Mouse (Mus musculus) neural tube, embryonic 15.5 days (tissue): ENCODE measurements at regions not wholly inside any gene's neighbourhood (a gene's known extent, or its start where the extent isn't known, plus 50 kb on each side); places are given as distances from the start of the nearest gene placed in this dataset.

Experiments
- ATAC-seq: fragments of 200-750 bp; cut with Nextera tagmentation; 2 replicates; pipeline ENCODE4 v1.8.0; 2017; ENCODE audit warnings: mild to moderate bottlenecking, moderate TSS enrichment, moderate library complexity; ENCODE audit not compliant: low FRiP score
- H3K27ac ChIP-seq: fragments of 300-500 bp; sonication (generic); replicated peaks from 2 replicates; pipeline ENCODE4 v1.5.1; 2015; ENCODE audit warnings: mild to moderate bottlenecking, inconsistent platforms
- H3K27me3 ChIP-seq: fragments of 300-500 bp; sonication (generic); replicated peaks from 2 replicates; pipeline ENCODE4 v1.6.1; 2015; ENCODE audit warnings: inconsistent platforms
- H3K36me3 ChIP-seq: fragments of 300-500 bp; sonication (generic); 2 replicates; pipeline ENCODE4 v1.6.1; 2015; ENCODE audit warnings: inconsistent platforms
- H3K4me1 ChIP-seq: fragments of 300-500 bp; sonication (generic); 2 replicates; pipeline ENCODE4 v1.6.1; 2015; ENCODE audit warnings: inconsistent platforms
- H3K4me2 ChIP-seq: fragments of 300-500 bp; sonication (generic); 2 replicates; pipeline ENCODE4 v1.6.1; 2015; ENCODE audit warnings: inconsistent platforms, mild to moderate bottlenecking, moderate library complexity
- H3K4me3 ChIP-seq: fragments of 300-500 bp; sonication (generic); replicated peaks from 2 replicates; pipeline ENCODE4 v1.5.1; 2015; ENCODE audit warnings: mild to moderate bottlenecking, inconsistent platforms
- H3K9ac ChIP-seq: fragments of 300-500 bp; sonication (generic); replicated peaks from 2 replicates; pipeline ENCODE4 v1.6.1; 2015; ENCODE audit warnings: mild to moderate bottlenecking, inconsistent platforms
- H3K9me3 ChIP-seq: fragments of 300-500 bp; sonication (generic); replicated peaks from 2 replicates; pipeline ENCODE4 v1.6.1; 2016; ENCODE audit warnings: inconsistent platforms
- WGBS: fragments of 180-500 bp; shearing (Covaris S2); methylation state at CpG from one replicate; pipeline ENCODE4 v1.1.7; 2015; ENCODE audit warnings: mixed read lengths; 5-methylcytosine and 5-hydroxymethylcytosine counted together

- Histone ChIP-seq H3K9ac (no peak overlapping the region), H3K27me3 (no peaks in the 10 kb centered on the region), H3K27ac (no peak overlapping the region), H3K36me3 (no peaks in the 10 kb centered on the region), H3K4me3 (no peak overlapping the region), H3K4me2 (no peak overlapping the region), H3K9me3 (no peaks in the 10 kb centered on the region), H3K4me1 (no peaks in the 10 kb centered on the region)
- 45% methylated on average over 7 of the region's 7 CpGs for WGBS
- ATAC-seq = no peak
These were observed 297.9 kb downstream of the AI429214 start for GRCm38 (mm10) chr8:37291069-37291850.
